In the genomic region with DNA sequence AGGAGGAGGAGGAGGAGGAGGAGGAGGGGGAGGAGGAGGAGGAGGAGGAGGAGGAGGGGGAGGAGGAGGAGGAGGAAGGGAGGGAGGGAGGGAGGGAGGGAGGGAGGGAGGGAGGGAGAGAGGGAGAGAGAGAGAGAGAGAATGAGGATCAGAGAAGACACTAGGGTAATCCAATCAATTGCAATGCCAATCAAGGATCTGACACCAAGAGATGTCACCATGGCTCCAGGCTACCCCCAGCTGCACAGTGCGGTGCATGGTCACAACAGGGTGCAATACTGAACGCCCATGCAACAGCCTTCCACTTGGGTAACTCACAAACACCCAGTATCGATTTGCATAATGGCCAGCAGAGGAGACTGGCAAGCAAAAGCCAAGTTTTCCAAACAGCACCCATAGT, we compare ENCODE assay signal across 7 mouse cellular contexts.
DNase-seq lines count a peak whose midpoint lies in the region; ATAC-seq and TF ChIP-seq lines count a peak whose summit lies in the region.
"Not testable (repeated sequence)": the region's sequence is repeated elsewhere in the genome, so short reads cannot be mapped to it uniquely, and the experiment has no call there.

No protein-coding gene starts in this region.

- TF ChIP-seq POLR2A in cortical plate, adult 2 months (IDR thresholded peaks at IDR 0.05; ENCODE audit: extremely low read depth, insufficient read depth, low read length); limb, embryonic 14.5 days (IDR thresholded peaks at IDR 0.05; ENCODE audit: borderline replicate concordance, extremely low read depth, insufficient read depth, insufficient read length): not testable (repeated sequence)

- not testable (repeated sequence) for H3K9me3 ChIP-seq in forebrain, embryonic 14.5 days (replicated peaks; ENCODE audit: control insufficient read depth, low read length); heart, embryonic 12.5 days (replicated peaks); hindbrain, embryonic 10.5 days; limb, embryonic 14.5 days (ENCODE audit: control insufficient read depth, low read length); midbrain, embryonic 10.5 days (replicated peaks)

- WGBS in forebrain, embryonic 14.5 days: 31% methylated on average over 3 of the region's 3 CpGs
- WGBS in heart, embryonic 12.5 days: 79% methylated on average over 3 of the region's 3 CpGs
- 56% methylated on average over 3 of the region's 3 CpGs for WGBS in hindbrain, embryonic 10.5 days
- 77% methylated on average over 3 of the region's 3 CpGs for WGBS in limb, embryonic 14.5 days
- WGBS in midbrain, embryonic 10.5 days: 68% methylated on average over 3 of the region's 3 CpGs

- not testable (repeated sequence) for ATAC-seq in forebrain, embryonic 14.5 days; heart, embryonic 12.5 days (ENCODE audit: insufficient number of reproducible peaks, low FRiP score); limb, embryonic 14.5 days (ENCODE audit: low FRiP score, low read depth)

- not testable (repeated sequence) for H3K4me2 ChIP-seq in forebrain, embryonic 14.5 days (ENCODE audit: low read length); heart, embryonic 12.5 days; limb, embryonic 14.5 days (replicated peaks; ENCODE audit: low read depth, low read length, severe bottlenecking)

- not testable (repeated sequence) for DNase-seq in forebrain, embryonic 14.5 days (ENCODE audit: low spot score); hindbrain, embryonic 10.5 days (ENCODE audit: low spot score); limb, embryonic 14.5 days (ENCODE audit: low spot score); midbrain, embryonic 10.5 days (ENCODE audit: low spot score)
- peak; percentile 39 for DNase-seq in kidney, adult 18-20 months

- peaks cover 31% of the 10 kb centered on the region for H3K4me1 ChIP-seq in cortical plate, adult 2 months (ENCODE audit: control insufficient read depth, insufficient read depth, low read length)
- peaks cover 51% of the 10 kb centered on the region for H3K4me1 ChIP-seq in forebrain, embryonic 14.5 days (ENCODE audit: control insufficient read depth, insufficient read depth, low read length)
- peaks cover 93% of the 10 kb centered on the region for H3K4me1 ChIP-seq in heart, embryonic 12.5 days (replicated peaks)
- H3K4me1 ChIP-seq in hindbrain, embryonic 10.5 days (replicated peaks): peaks cover 93% of the 10 kb centered on the region
- H3K4me1 ChIP-seq in limb, embryonic 14.5 days (ENCODE audit: control insufficient read depth, insufficient read depth, low read length): peaks cover 79% of the 10 kb centered on the region
- H3K4me1 ChIP-seq in midbrain, embryonic 10.5 days: peaks cover 91% of the 10 kb centered on the region

- not testable (repeated sequence) for TF ChIP-seq CTCF in cortical plate, adult 2 months (IDR thresholded peaks at IDR 0.05; ENCODE audit: extremely low read depth, insufficient read depth, low read length)

- H3K36me3 ChIP-seq in forebrain, embryonic 14.5 days (ENCODE audit: control insufficient read depth, insufficient read depth, low read length): not testable (repeated sequence)
- peaks cover 31% of the 10 kb centered on the region for H3K36me3 ChIP-seq in heart, embryonic 12.5 days
- H3K36me3 ChIP-seq in hindbrain, embryonic 10.5 days: peaks cover 46% of the 10 kb centered on the region
- peaks cover 47% of the 10 kb centered on the region for H3K36me3 ChIP-seq in limb, embryonic 14.5 days (ENCODE audit: control insufficient read depth, insufficient read depth, low read length)
- H3K36me3 ChIP-seq in midbrain, embryonic 10.5 days: peaks cover 50% of the 10 kb centered on the region

- not testable (repeated sequence) for H3K27me3 ChIP-seq in forebrain, embryonic 14.5 days (replicated peaks; ENCODE audit: control insufficient read depth, insufficient read depth, low read length); heart, embryonic 12.5 days (replicated peaks); hindbrain, embryonic 10.5 days (ENCODE audit: insufficient read depth, poor library complexity, severe bottlenecking); limb, embryonic 14.5 days (ENCODE audit: control insufficient read depth, insufficient read depth, low read length); midbrain, embryonic 10.5 days (ENCODE audit: low read depth, poor library complexity, severe bottlenecking)

- H3K27ac ChIP-seq in cortical plate, adult 2 months (ENCODE audit: insufficient read depth, low read length): peak overlapping the region; percentile 9; the same call in 1 of the 2 replicates
- H3K27ac ChIP-seq in forebrain, embryonic 14.5 days (ENCODE audit: low read depth, low read length): peak overlapping the region; percentile 35; the same call in 1 of the 2 replicates
- H3K27ac ChIP-seq in heart, embryonic 12.5 days (ENCODE audit: poor library complexity, severe bottlenecking): peak overlapping the region; percentile 68; the same call in 1 of the 2 replicates
- H3K27ac ChIP-seq in hindbrain, embryonic 10.5 days: peak overlapping the region; percentile 58; the same call in 1 of the 2 replicates
- peak overlapping the region; percentile 78; the same call in 1 of the 2 replicates for H3K27ac ChIP-seq in limb, embryonic 14.5 days (replicated peaks; ENCODE audit: low read depth, low read length)
- H3K27ac ChIP-seq in midbrain, embryonic 10.5 days (replicated peaks): peak overlapping the region; percentile 64; the same call in 1 of the 2 replicates

- H3K4me3 ChIP-seq in cortical plate, adult 2 months (ENCODE audit: insufficient read depth, low read length); forebrain, embryonic 14.5 days (ENCODE audit: low read depth, low read length); heart, embryonic 12.5 days; hindbrain, embryonic 10.5 days; limb, embryonic 14.5 days (replicated peaks; ENCODE audit: low read length); midbrain, embryonic 10.5 days: not testable (repeated sequence)

- H3K9ac ChIP-seq in forebrain, embryonic 14.5 days (ENCODE audit: low read length); heart, embryonic 12.5 days; limb, embryonic 14.5 days (ENCODE audit: low read depth, low read length, severe bottlenecking): not testable (repeated sequence)

Comparison
In these comparisons a context has a peak if more than half of its experiments do, and no peak if none do; other contexts are left out.
1. H3K27ac ChIP-seq: peak in every context shown above with its lines; median percentile 78 in limb, embryonic 14.5 days; 68 in heart, embryonic 12.5 days; 64 in midbrain, embryonic 10.5 days; 58 in hindbrain, embryonic 10.5 days; 35 in forebrain, embryonic 14.5 days; 9 in cortical plate, adult 2 months.